9 mouse cellular contexts compared by ENCODE assay signal in the genomic region with DNA sequence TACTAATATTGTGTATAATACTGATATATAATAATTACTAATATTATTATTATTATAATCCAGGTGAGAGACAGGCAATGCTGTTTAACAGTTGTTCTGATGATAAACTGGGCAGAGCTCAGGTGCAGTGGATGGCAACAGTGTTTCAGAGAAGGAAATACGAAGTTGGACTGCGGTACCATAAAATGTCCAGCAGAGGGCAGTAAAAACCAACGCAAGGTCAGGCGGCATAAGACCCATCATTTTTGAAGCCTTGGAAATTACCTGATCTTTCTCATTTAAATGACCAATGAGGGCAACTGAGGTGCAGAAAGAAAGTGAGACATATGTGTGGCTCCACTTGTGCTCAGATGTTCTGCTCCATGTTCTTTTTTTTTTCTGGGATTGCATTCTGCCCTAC. TPM values are rescaled to one million over a fixed set of nuclear protein-coding genes. Genes with fewer than 3 reads are reported as not detected.
DNase-seq lines count a peak whose midpoint lies in the region; ATAC-seq and TF ChIP-seq lines count a peak whose summit lies in the region.
"Had no signal": no experiment of that assay in that cellular context is flagged by ENCODE, and none has a peak within 500 bp of the region (broad histone marks: within the 10 kb centered on the region; RNA-seq: fewer than 3 reads in every experiment).

No protein-coding gene starts in this region.

- no peaks in the 10 kb centered on the region for H3K36me3 ChIP-seq in intestine, embryonic 14.5 days (ENCODE audit: control insufficient read depth, insufficient read depth, low read length)
- H3K36me3 ChIP-seq in intestine, embryonic 15.5 days = no peaks in the 10 kb centered on the region
- H3K36me3 ChIP-seq in ES-E14 (ENCODE audit: control insufficient read depth, insufficient read depth, low read length, poor library complexity, severe bottlenecking) = no peaks in the 10 kb centered on the region
- H3K36me3 ChIP-seq in limb, embryonic 11.5 days (ENCODE audit: control insufficient read depth, insufficient read depth, low read length) = no peaks in the 10 kb centered on the region
- no peaks in the 10 kb centered on the region for H3K36me3 ChIP-seq in splenic B cell, adult 2 months (ENCODE audit: control insufficient read depth, insufficient read depth, low read length, poor library complexity, severe bottlenecking)
- H3K36me3 ChIP-seq in hindbrain, embryonic 13.5 days = no peaks in the 10 kb centered on the region
- H3K36me3 ChIP-seq: limb, embryonic 13.5 days had no signal

- no peak overlapping the region for H3K9ac ChIP-seq in intestine, embryonic 14.5 days (ENCODE audit: low read length)
- H3K9ac ChIP-seq in intestine, embryonic 15.5 days = no peak overlapping the region
- no peak overlapping the region for H3K9ac ChIP-seq in ES-E14 (ENCODE audit: insufficient read depth, low read depth, low read length, poor library complexity, severe bottlenecking)
- no peak overlapping the region for H3K9ac ChIP-seq in limb, embryonic 11.5 days (ENCODE audit: low read length)
- no peak overlapping the region for H3K9ac ChIP-seq in hindbrain, embryonic 13.5 days
- H3K9ac ChIP-seq: limb, embryonic 13.5 days had no signal

- 0% methylated on average over 4 of the region's 4 CpGs for WGBS in intestine, embryonic 14.5 days
- 0% methylated on average over 4 of the region's 4 CpGs for WGBS in intestine, embryonic 15.5 days
- 0% methylated on average over 4 of the region's 4 CpGs for WGBS in limb, embryonic 11.5 days
- WGBS in hindbrain, embryonic 13.5 days = 0% methylated on average over 4 of the region's 4 CpGs

- H3K4me1 ChIP-seq in intestine, embryonic 14.5 days (replicated peaks; ENCODE audit: control insufficient read depth, insufficient read depth, low read length) = peaks cover 21% of the 10 kb centered on the region
- peaks cover 29% of the 10 kb centered on the region for H3K4me1 ChIP-seq in intestine, embryonic 15.5 days (replicated peaks)
- no peaks in the 10 kb centered on the region for H3K4me1 ChIP-seq in ES-E14 (ENCODE audit: control insufficient read depth in 2 of 2, insufficient read depth in 2 of 2, low read length in 2 of 2, poor library complexity in 1 of 2)
- no peaks in the 10 kb centered on the region for H3K4me1 ChIP-seq in cortical plate, adult 2 months (ENCODE audit: control insufficient read depth, insufficient read depth, low read length)
- H3K4me1 ChIP-seq in limb, embryonic 11.5 days (ENCODE audit: control insufficient read depth, insufficient read depth, low read length) = peaks cover 21% of the 10 kb centered on the region
- peaks cover 38% of the 10 kb centered on the region for H3K4me1 ChIP-seq in hindbrain, embryonic 13.5 days (replicated peaks)

- H3K4me3 ChIP-seq in intestine, embryonic 14.5 days (ENCODE audit: low read depth, low read length) = no peak overlapping the region
- no peak overlapping the region for H3K4me3 ChIP-seq in intestine, embryonic 15.5 days (replicated peaks)
- no peak overlapping the region for H3K4me3 ChIP-seq in ES-E14 (ENCODE audit: insufficient read depth in 1 of 2, low read depth in 1 of 2, low read length in 2 of 2, poor library complexity in 1 of 2, severe bottlenecking in 1 of 2)
- H3K4me3 ChIP-seq in cortical plate, adult 2 months (ENCODE audit: insufficient read depth, low read length) = no peak overlapping the region
- no peak overlapping the region for H3K4me3 ChIP-seq in limb, embryonic 11.5 days (ENCODE audit: low read depth, low read length)
- no peak overlapping the region for H3K4me3 ChIP-seq in hindbrain, embryonic 13.5 days
- H3K4me3 ChIP-seq: limb, embryonic 13.5 days had no signal

- in situ Hi-C loops in ES-E14 (cut with MboI; ENCODE audit: low sequenced_read_pairs in 2 of 2, unreplicated experiment in 2 of 2) = no loop called here

- no peak for ATAC-seq in intestine, embryonic 14.5 days (replicated peaks; ENCODE audit: low FRiP score, low TSS enrichment, low read depth)
- no peak for ATAC-seq in intestine, embryonic 15.5 days
- ATAC-seq in limb, embryonic 11.5 days (ENCODE audit: insufficient number of reproducible peaks, low FRiP score, low TSS enrichment, low read depth) = no peak
- ATAC-seq in hindbrain, embryonic 13.5 days (ENCODE audit: low FRiP score) = no peak

- H3K4me2 ChIP-seq in intestine, embryonic 14.5 days (ENCODE audit: low read length) = no peak overlapping the region
- no peak overlapping the region for H3K4me2 ChIP-seq in intestine, embryonic 15.5 days (replicated peaks)
- no peak overlapping the region for H3K4me2 ChIP-seq in limb, embryonic 11.5 days (ENCODE audit: low read depth, severe bottlenecking)
- H3K4me2 ChIP-seq in hindbrain, embryonic 13.5 days = no peak overlapping the region
- H3K4me2 ChIP-seq: limb, embryonic 13.5 days had no signal

- peak; percentile 81 for TF ChIP-seq CTCF in cortical plate, adult 2 months (IDR thresholded peaks at IDR 0.05; ENCODE audit: extremely low read depth, insufficient read depth, low read length)

- TF ChIP-seq POLR2A in cortical plate, adult 2 months (IDR thresholded peaks at IDR 0.05; ENCODE audit: extremely low read depth, insufficient read depth, low read length) = no peak

- no peaks in the 10 kb centered on the region for H3K27me3 ChIP-seq in intestine, embryonic 14.5 days (replicated peaks; ENCODE audit: control insufficient read depth, insufficient read depth, low read length)
- no peaks in the 10 kb centered on the region for H3K27me3 ChIP-seq in intestine, embryonic 15.5 days (replicated peaks)
- no peaks in the 10 kb centered on the region for H3K27me3 ChIP-seq in limb, embryonic 11.5 days (ENCODE audit: control insufficient read depth, insufficient read depth, low read length)
- H3K27me3 ChIP-seq in splenic B cell, adult 2 months (ENCODE audit: control insufficient read depth, insufficient read depth, low read length, poor library complexity, severe bottlenecking) = no peaks in the 10 kb centered on the region
- peaks cover 55% of the 10 kb centered on the region for H3K27me3 ChIP-seq in hindbrain, embryonic 13.5 days

- no peak overlapping the region for H3K27ac ChIP-seq in intestine, embryonic 14.5 days (ENCODE audit: low read depth)
- H3K27ac ChIP-seq in intestine, embryonic 15.5 days = no peak overlapping the region
- H3K27ac ChIP-seq in ES-E14 (ENCODE audit: insufficient read depth, low read depth, low read length, poor library complexity, severe bottlenecking) = no peak overlapping the region
- H3K27ac ChIP-seq in cortical plate, adult 2 months (ENCODE audit: insufficient read depth, low read length) = no peak overlapping the region
- no peak overlapping the region for H3K27ac ChIP-seq in limb, embryonic 11.5 days (replicated peaks; ENCODE audit: low read depth, low read length)
- H3K27ac ChIP-seq in hindbrain, embryonic 13.5 days = no peak overlapping the region
- H3K27ac ChIP-seq: limb, embryonic 13.5 days had no signal

- peak; percentile 72 for DNase-seq in intestine, embryonic 14.5 days (ENCODE audit: low spot score)
- peak; percentile 69 to 71 for DNase-seq in B cell, adult 2 months
- DNase-seq in ES-E14 (ENCODE audit: low read depth, low spot score) = peak; percentile 62
- DNase-seq in limb, embryonic 11.5 days (ENCODE audit: low spot score) = peak; percentile 66
- peak; percentile 87 for DNase-seq in splenic B cell, adult 2 months (ENCODE audit: low read depth, low spot score)

- H3K9me3 ChIP-seq in intestine, embryonic 14.5 days (ENCODE audit: control insufficient read depth, low read length) = no peaks in the 10 kb centered on the region
- H3K9me3 ChIP-seq in intestine, embryonic 15.5 days = no peaks in the 10 kb centered on the region
- no peaks in the 10 kb centered on the region for H3K9me3 ChIP-seq in ES-E14 (ENCODE audit: control insufficient read depth, insufficient read depth, low read depth, low read length)
- H3K9me3 ChIP-seq in limb, embryonic 11.5 days (ENCODE audit: control insufficient read depth, low read length) = no peaks in the 10 kb centered on the region
- H3K9me3 ChIP-seq in hindbrain, embryonic 13.5 days = no peaks in the 10 kb centered on the region
- H3K9me3 ChIP-seq: limb, embryonic 13.5 days had no signal

TF ChIP-seq in ES-E14, 5 proteins besides CTCF, POLR2A, EP300 and RAD21 (continues in another document):
- TF ChIP-seq CHD2 (IDR thresholded peaks at IDR 0.05; ENCODE audit: low read depth, low read length) (no peak), MAFK (IDR thresholded peaks at IDR 0.05; ENCODE audit: insufficient read depth, low read depth, low read length) (no peak)

RNA-seq across cellular contexts. Expression of gene Lrrc71, which starts 21.9 kb away (rescaled TPM):
- 0.39 and 0.73 TPM in 2 replicates for polyA plus RNA-seq in intestine, embryonic 14.5 days (2014; fragmentation: Nextera tagmentation; extraction: Ambion mirVana)
- polyA plus RNA-seq in intestine, embryonic 15.5 days (2015; fragmentation: Nextera tagmentation; extraction: Ambion mirVana) = 0.36 and 0.48 TPM in 2 replicates
- 0.37 and 0.49 TPM in 2 replicates for total RNA-seq in ES-E14 (2012; rRNA removed)
- 0.38 and 0.81 TPM in 2 replicates for polyA plus RNA-seq in cortical plate, adult 2 months (2012; rRNA removed)
- polyA plus RNA-seq in limb, embryonic 11.5 days (2014; fragmentation: Nextera tagmentation; extraction: Ambion mirVana) = 0.26 and 0.43 TPM in 2 replicates
- polyA plus RNA-seq in hindbrain, embryonic 13.5 days (2015; fragmentation: Nextera tagmentation; extraction: Ambion mirVana) = 0.43 and 0.71 TPM in 2 replicates

RNA-seq across cellular contexts. Expression of gene Ntrk1, which starts 24.7 kb away (rescaled TPM):
- 1.0 and 1.3 TPM in 2 replicates for polyA plus RNA-seq in intestine, embryonic 14.5 days (2014; fragmentation: Nextera tagmentation; extraction: Ambion mirVana)
- polyA plus RNA-seq in intestine, embryonic 15.5 days (2015; fragmentation: Nextera tagmentation; extraction: Ambion mirVana) = 2.5 and 3.2 TPM in 2 replicates
- total RNA-seq in ES-E14 (2012; rRNA removed) = 3.8 and 4.5 TPM in 2 replicates
- polyA plus RNA-seq in cortical plate, adult 2 months (2012; rRNA removed) = 0.40 TPM in 1 of 2 replicates, not detected in the other
- 0.21 and 0.44 TPM in 2 replicates for polyA plus RNA-seq in limb, embryonic 11.5 days (2014; fragmentation: Nextera tagmentation; extraction: Ambion mirVana)
- 29.2 and 40.2 TPM in 2 replicates for polyA plus RNA-seq in hindbrain, embryonic 13.5 days (2015; fragmentation: Nextera tagmentation; extraction: Ambion mirVana)

RNA-seq across cellular contexts. Expression of gene Insrr, which starts 26.5 kb away (rescaled TPM):
- 0.32 and 0.72 TPM in 2 replicates for polyA plus RNA-seq in intestine, embryonic 14.5 days (2014; fragmentation: Nextera tagmentation; extraction: Ambion mirVana)
- 0.44 and 0.52 TPM in 2 replicates for polyA plus RNA-seq in intestine, embryonic 15.5 days (2015; fragmentation: Nextera tagmentation; extraction: Ambion mirVana)
- 0.11 and 0.18 TPM in 2 replicates for total RNA-seq in ES-E14 (2012; rRNA removed)
- 0.25 and 0.27 TPM in 2 replicates for polyA plus RNA-seq in cortical plate, adult 2 months (2012; rRNA removed)
- 0.12 and 0.26 TPM in 2 replicates for polyA plus RNA-seq in limb, embryonic 11.5 days (2014; fragmentation: Nextera tagmentation; extraction: Ambion mirVana)
- polyA plus RNA-seq in hindbrain, embryonic 13.5 days (2015; fragmentation: Nextera tagmentation; extraction: Ambion mirVana) = 1.4 TPM in 2 replicates

RNA-seq across cellular contexts. Expression of gene Pear1, which starts 53.8 kb away (rescaled TPM):
- polyA plus RNA-seq in intestine, embryonic 14.5 days (2014; fragmentation: Nextera tagmentation; extraction: Ambion mirVana) = 28.4 and 31.7 TPM in 2 replicates
- 22.6 and 29.5 TPM in 2 replicates for polyA plus RNA-seq in intestine, embryonic 15.5 days (2015; fragmentation: Nextera tagmentation; extraction: Ambion mirVana)
- 1.8 TPM in 2 replicates for total RNA-seq in ES-E14 (2012; rRNA removed)
- 9.6 and 9.9 TPM in 2 replicates for polyA plus RNA-seq in cortical plate, adult 2 months (2012; rRNA removed)
- 9.4 and 11.3 TPM in 2 replicates for polyA plus RNA-seq in limb, embryonic 11.5 days (2014; fragmentation: Nextera tagmentation; extraction: Ambion mirVana)
- 9.8 and 11.0 TPM in 2 replicates for polyA plus RNA-seq in hindbrain, embryonic 13.5 days (2015; fragmentation: Nextera tagmentation; extraction: Ambion mirVana)
